Mouse (Mus musculus): ENCODE data around the gene 4931417E11Rik. TPM values are rescaled to one million over a fixed set of nuclear protein-coding genes. Genes with fewer than 3 reads are reported as not detected.

4931417E11Rik gene
- polyA plus RNA-seq, 1 experiment from 2014 or later: not detected

- Histone ChIP-seq H3K4me1 (replicated peaks; ENCODE audit: control insufficient read depth, insufficient read depth, low read length) (no peaks in the 10 kb centered on the region), H3K9ac (no peak overlapping the region), H3K27me3 (ENCODE audit: control insufficient read depth, insufficient read depth, low read length) (no peaks in the 10 kb centered on the region), H3K27ac (no peak overlapping the region), H3K4me2 (replicated peaks) (peak overlapping the region; percentile 8), H3K9me3 (ENCODE audit: control insufficient read depth, low read length) (no peaks in the 10 kb centered on the region), H3K36me3 (replicated peaks; ENCODE audit: control insufficient read depth, insufficient read depth) (no peaks in the 10 kb centered on the region), H3K4me3 (replicated peaks; ENCODE audit: low read length) (no peak overlapping the region)
- no peak for DNase-seq (ENCODE audit: low spot score)
- 30% methylated on average over 14 of the region's 14 CpGs for WGBS
- ATAC-seq (ENCODE audit: low FRiP score): peak; percentile 59; the same call in 1 of the 2 replicates
Observed at GRCm38 (mm10) chr6:73428618-73429336, 40.7 kb downstream of the 4931417E11Rik start.

GRCm38 (mm10) chr6:73427273-73427812 is 42.1 kb downstream of the 4931417E11Rik start:
- Histone ChIP-seq H3K9ac (no peak overlapping the region), H3K27ac (no peak overlapping the region), H3K27me3 (ENCODE audit: control insufficient read depth, insufficient read depth, low read length) (no peaks in the 10 kb centered on the region), H3K4me2 (replicated peaks) (no peak overlapping the region), H3K4me3 (replicated peaks; ENCODE audit: low read length) (no peak overlapping the region), H3K4me1 (replicated peaks; ENCODE audit: control insufficient read depth, insufficient read depth, low read length) (no peaks in the 10 kb centered on the region), H3K9me3 (ENCODE audit: control insufficient read depth, low read length) (no peaks in the 10 kb centered on the region), H3K36me3 (replicated peaks; ENCODE audit: control insufficient read depth, insufficient read depth) (no peaks in the 10 kb centered on the region)
- DNase-seq (ENCODE audit: low spot score) (no peak), ATAC-seq (ENCODE audit: low FRiP score) (0 out of 2 replicates have a peak, but pooled peaks have one; percentile 31)
- 3% methylated on average over 1 of the region's 1 CpGs for WGBS

Other genes starting within 250 kb of the 4931417E11Rik start
- 0.48 and 0.98 TPM in 2 replicates for gene Dnah6, start 248.0 kb downstream of the 4931417E11Rik start, polyA plus RNA-seq (2014; fragmentation: Nextera tagmentation; extraction: Ambion mirVana)
- 151 and 153 TPM in 2 replicates for gene Suclg1, start 221.3 kb downstream of the 4931417E11Rik start, polyA plus RNA-seq (2014; fragmentation: Nextera tagmentation; extraction: Ambion mirVana)